Mouse (Mus musculus): ENCODE results near the gene Hmx3. TPM values are rescaled to one million over a fixed set of nuclear protein-coding genes. Genes with fewer than 3 reads are reported as not detected.

The Hmx3 gene
- polyA plus RNA-seq (2015; fragmentation: Nextera tagmentation; extraction: Ambion mirVana) = not detected in 2 replicates

GRCm38 (mm10) chr7:131542115-131542871 lies at the start of gene Hmx3:
Hmx3 (plus strand) TSS chr7:131542867.

GRCm38 (mm10) chr7:131548473-131548872 lies 5.8 kb downstream of the Hmx3 start, which contains the start of gene Hmx2:
Hmx2 (plus strand) TSS chr7:131548773.

GRCm38 (mm10) chr7:131559986-131560696 lies 17.5 kb downstream of the Hmx3 start, which contains the start of gene Bub3:
Bub3 (plus strand) TSS chr7:131560222.

Other genes starting within 250 kb of the Hmx3 start
- gene Cuzd1, start 220.6 kb upstream of the Hmx3 start, polyA plus RNA-seq (2015; fragmentation: Nextera tagmentation; extraction: Ambion mirVana) = 0.38 and 0.49 TPM in 2 replicates
- gene Fam24b, start 213.4 kb upstream of the Hmx3 start, polyA plus RNA-seq (2015; fragmentation: Nextera tagmentation; extraction: Ambion mirVana) = not detected in 2 replicates
- not detected in 2 replicates for gene Fam24a, start 209.0 kb upstream of the Hmx3 start, polyA plus RNA-seq (2015; fragmentation: Nextera tagmentation; extraction: Ambion mirVana)
- 15.9 and 17.4 TPM in 2 replicates for gene 2310057M21Rik, start 180.1 kb upstream of the Hmx3 start, polyA plus RNA-seq (2015; fragmentation: Nextera tagmentation; extraction: Ambion mirVana)
- gene Pstk, start 171.7 kb upstream of the Hmx3 start, polyA plus RNA-seq (2015; fragmentation: Nextera tagmentation; extraction: Ambion mirVana) = 71.6 and 75.7 TPM in 2 replicates
- 5.7 and 6.1 TPM in 2 replicates for gene Ikzf5, start 132.3 kb upstream of the Hmx3 start, polyA plus RNA-seq (2015; fragmentation: Nextera tagmentation; extraction: Ambion mirVana)
- gene Acadsb, start 132.3 kb upstream of the Hmx3 start, polyA plus RNA-seq (2015; fragmentation: Nextera tagmentation; extraction: Ambion mirVana) = 76.7 and 83.0 TPM in 2 replicates
- gene Hmx2, start 5.9 kb downstream of the Hmx3 start, polyA plus RNA-seq (2015; fragmentation: Nextera tagmentation; extraction: Ambion mirVana) = not detected in 2 replicates
- gene Bub3, start 17.4 kb downstream of the Hmx3 start, polyA plus RNA-seq (2015; fragmentation: Nextera tagmentation; extraction: Ambion mirVana) = 60.4 and 62.9 TPM in 2 replicates

Measured in skeletal muscle tissue, postnatal 0 days (tissue).